Mouse (Mus musculus) adrenal gland, adult (tissue): Measurements from ENCODE around the gene Gm9999.
"Not testable (repeated sequence)": the region's sequence is repeated elsewhere in the genome, so short reads cannot be mapped to it uniquely, and the experiment has no call there.

ENCODE experiments used
- DNase-seq, 2 experiments: peaks; one replicate each; pipeline ENCODE4 v3.0.0; 2022 to 2023; ENCODE audit warnings: low spot score in 1 of 2; ENCODE audit not compliant: inconsistent age in 2 of 2

Gm9999 gene

DNA sequence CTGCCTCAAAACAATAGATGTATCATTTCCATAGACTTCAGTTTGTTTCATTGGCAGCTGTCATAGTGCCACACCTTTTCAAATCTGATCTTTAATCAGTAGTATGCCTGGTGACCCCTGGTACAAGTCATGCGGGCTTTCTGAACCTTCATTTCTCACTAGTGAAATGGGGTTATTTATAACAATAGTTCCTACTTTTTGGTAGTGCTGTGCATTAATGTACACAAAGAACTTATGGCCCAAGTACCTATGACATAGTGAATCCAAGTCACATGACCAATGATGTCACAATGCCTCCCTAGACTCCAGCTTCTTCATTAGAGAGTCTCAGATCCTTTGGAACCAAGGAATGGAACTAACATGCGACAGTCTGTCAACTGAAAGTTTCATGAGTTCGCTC lies at the start of gene Gm9999:
Gm9999 (plus strand) TSS at position 301 of the 400 bp plus-strand sequence.
- DNase-seq = no peak

GRCm38 (mm10) chr7:46934788-46935187 lies 48.6 kb upstream of the Gm9999 start:
- no peak for DNase-seq

GRCm38 (mm10) chr7:46935847-46936246 lies 47.5 kb upstream of the Gm9999 start:
- no peak for DNase-seq

DNA sequence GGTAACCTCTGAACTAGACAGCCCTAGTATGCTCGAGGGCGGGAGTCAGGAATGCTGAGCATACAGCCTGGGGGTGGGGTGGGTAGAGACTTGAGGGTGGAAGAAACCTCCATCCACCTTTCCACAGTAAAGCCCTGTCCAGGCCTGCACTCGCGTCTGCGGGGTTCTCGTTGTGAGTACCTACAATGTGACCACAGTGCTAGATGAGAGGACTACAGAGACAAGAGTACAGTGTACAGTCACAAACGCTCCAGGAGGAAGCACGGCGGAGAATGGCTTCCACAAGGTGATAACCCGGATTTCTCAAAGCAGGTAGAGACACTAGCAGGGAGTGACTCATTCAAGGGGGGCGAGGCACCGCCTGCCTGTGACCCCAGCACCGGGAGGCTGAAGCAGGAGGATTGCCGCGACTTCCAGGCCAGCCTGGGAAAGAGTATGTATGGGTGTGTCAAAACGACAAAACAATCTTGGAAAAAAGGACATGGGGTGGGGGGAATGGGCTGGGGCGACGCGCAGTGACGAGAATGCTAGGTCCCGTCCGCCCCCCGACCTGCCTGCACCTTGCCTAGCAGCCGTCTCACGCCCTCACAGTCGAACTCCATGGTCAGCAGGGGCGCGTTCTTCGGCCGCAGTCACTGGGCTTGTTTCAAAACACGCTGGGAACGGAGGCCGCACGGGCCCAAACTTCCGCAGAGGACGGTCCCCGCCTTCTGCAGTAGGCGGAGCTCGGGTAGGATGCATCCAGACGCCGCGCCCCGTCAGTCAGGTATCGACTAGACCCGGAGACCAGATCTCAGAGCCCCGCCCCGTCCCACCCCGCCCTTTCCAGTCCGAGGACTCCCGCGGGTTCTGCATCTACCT lies 25.3 kb upstream of the Gm9999 start, which contains the start of gene Uevld:
Uevld (minus strand) TSS at position 697 of the 861 bp plus-strand sequence.
- peak; percentile 95 to 99 for DNase-seq

DNA sequence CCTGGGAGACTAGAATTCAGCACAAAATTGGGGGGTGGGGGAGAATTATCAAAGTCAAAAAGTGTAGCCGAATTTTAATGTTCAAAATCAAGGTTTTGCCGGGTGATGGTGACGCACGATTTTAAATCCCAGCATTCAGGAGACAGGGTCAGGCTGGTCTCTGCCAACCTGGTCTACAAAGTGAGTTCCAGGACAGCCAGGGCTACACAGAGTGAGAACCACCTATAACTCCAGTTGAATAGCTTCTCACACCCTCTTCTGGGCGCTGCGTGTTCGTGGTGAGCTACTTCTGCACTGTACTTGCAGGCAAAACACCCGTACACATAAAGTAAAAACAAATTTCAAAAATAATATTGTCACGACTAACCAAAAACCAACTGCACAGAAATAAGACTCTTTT lies 24.5 kb upstream of the Gm9999 start:
- peak in 1 of 2 experiments; percentile 47 for DNase-seq

DNA sequence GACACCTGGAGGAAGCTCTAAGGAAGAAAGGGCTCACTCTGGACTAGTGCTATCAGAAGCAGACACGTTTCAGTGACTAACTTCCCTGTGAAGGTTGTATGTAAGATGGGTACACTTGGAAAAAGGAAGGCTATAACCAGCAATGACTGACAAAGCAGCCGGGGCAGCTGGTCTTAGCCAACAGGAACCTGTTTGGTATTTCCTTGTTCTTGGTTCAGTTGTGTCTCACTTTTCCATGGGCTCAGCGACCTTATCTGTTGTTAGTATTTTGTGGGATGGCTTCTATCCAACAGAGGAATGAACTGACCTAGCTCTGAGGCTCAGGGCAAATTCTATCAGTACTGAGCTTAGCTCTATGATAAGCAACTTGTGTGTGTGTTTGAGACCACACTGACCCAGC lies 22.4 kb upstream of the Gm9999 start:
- peak in 1 of 2 experiments; percentile 30 for DNase-seq

DNA sequence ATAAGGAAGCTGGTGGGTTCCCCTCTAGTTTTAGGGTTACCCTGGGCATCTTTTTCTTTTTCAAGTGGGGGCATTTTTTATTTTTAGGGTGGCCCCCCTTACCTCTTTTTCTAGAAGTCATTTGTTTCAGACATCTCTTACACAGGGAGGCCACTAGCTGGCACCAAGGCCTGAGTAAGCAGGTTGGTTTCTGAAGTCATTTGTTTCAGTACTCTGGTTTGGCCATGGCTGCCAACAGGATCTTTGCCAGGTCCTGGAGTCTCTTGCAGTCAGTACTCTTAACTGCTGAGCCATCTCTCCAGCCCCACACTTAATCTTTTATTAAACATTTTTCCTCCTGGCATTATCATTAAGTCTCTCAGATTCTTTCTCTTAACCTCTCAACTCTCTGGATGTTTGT lies 21.2 kb upstream of the Gm9999 start:
- DNase-seq = peak; percentile 40 to 51

DNA sequence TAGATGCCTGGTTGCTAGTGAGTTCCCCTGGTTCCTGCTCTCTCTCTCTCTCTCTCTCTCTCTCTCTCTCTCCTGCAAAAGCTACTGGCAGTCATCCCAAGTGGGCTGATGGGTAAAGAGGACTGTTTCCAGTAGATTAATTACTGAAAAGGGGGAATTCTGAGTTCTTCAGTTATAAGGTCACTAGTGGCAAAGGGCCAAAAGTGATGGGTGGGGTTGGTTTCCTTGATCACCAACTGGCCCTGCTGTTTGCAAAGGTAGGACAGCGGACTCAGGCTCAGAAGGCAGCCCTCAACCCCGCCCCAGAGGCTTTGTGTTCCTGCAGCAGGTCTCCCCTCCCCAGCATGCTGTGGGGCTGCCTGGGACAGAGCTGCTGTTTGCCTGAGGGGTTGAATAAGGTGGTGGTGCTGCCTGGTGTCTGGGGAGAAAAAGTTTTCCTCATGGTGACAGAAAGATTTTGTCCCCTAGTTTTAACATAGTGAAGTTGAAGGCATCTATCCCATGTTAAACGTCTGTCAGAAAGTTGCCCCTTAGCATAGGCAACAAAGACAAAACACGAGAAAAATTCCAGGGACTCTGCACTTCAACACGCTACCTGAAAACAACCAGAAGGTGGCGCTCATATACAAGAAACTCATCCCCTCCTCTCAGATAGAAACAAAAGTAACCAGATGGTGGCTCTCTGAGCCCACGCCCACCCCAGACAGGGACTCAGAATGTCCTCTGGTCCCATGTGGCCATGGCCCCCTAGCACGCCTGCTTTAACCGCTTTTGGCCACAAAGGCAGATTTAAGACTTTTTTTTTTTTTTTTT lies 20.4 kb upstream of the Gm9999 start:
- peak; percentile 67 to 90 for DNase-seq

DNA sequence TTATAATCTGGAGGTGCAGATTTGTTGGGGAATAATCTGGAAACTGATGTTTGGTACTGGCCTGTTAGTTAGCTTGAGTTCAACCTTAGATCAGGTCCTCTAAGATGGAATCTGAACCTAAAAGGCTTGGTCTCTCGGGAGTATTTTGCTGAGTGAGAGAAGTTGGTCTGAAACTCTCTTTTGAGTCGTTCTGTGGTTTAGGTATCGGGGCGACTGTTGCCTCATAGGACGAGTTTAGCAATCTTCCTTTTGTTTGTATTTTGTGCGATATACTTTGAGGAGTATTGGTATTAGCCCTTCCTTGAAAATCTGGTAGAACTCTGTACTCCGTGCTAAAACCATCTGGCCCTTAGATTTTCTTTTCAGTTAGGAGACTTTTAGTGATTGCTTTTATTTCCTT lies 19.3 kb upstream of the Gm9999 start:
- DNase-seq = no peak

GRCm38 (mm10) chr7:46969898-46970297 lies 13.5 kb upstream of the Gm9999 start:
- DNase-seq = no peak

DNA sequence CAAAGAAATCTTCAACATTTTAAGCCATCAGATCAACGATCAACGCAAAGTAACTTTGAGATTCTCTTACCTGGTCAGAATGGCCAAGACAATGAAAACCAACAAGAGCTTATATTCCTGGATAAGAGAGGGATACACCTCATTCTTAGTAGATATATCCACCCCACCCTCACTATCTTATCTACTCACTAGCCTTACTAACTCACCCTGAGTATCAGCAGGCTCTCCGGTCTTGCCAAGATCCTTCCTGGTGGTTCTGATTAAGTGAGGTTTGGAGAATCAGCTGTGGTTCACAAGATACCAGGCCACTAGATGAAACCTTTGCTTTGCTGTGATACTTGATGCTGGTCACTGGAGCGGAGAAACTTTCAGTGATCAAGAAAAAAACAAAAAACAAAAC lies 8.7 kb upstream of the Gm9999 start:
- no peak for DNase-seq

DNA sequence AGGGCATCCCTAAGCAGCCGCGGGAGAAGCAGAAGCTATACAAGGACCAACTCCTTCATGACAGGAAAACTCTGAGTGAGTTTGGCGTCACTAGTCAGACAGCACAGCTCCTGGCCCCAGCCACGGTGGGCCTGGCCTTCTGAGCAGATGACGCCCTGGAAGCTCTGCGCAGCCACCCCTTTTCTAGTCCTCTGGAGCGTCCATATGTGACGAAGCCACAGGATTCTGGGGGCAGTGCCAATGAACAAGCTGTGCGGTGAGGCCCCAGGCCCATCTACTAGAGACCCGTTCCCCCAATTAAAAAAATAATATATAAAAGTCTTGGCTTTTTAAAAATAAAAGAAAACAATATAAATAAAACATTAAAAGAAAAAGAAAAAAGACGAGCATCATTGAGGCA lies 7.9 kb upstream of the Gm9999 start:
- no peak for DNase-seq

- DNase-seq = peak in 1 of 2 experiments; percentile 35
These were observed 2.5 kb downstream of the Gm9999 start for GRCm38 (mm10) chr7:46985718-46986505.

GRCm38 (mm10) chr7:46986646-46987045 lies 3.3 kb downstream of the Gm9999 start:
- DNase-seq = no peak

- no peak for DNase-seq
These were observed 3.7 kb downstream of the Gm9999 start for GRCm38 (mm10) chr7:46987073-46987472.

DNA sequence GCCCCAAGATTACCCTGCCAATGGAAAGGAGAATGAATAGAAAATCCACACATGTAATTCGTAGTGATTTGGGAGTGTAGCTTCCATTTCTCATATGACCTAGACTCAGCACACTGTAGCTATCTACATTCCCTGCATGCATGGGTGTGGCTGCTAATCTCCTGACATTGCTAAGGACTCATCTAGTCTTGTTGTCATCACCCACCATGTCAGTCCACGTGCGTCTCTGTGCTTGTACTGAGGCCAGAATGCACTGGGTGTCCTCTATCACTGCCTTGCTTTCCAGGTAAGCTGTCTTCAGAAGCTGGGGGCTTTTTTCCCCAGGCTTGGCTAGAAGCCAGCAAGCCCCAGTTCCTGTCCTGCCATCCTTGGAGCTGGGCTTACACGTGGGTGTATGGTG lies 6.0 kb downstream of the Gm9999 start:
- DNase-seq = not testable (repeated sequence)

- peak in 1 of 2 experiments; percentile 15 for DNase-seq
These were observed 9.7 kb downstream of the Gm9999 start for GRCm38 (mm10) chr7:46993079-46993478.

GRCm38 (mm10) chr7:46995558-46995957 lies 12.2 kb downstream of the Gm9999 start:
- DNase-seq = no peak

DNA sequence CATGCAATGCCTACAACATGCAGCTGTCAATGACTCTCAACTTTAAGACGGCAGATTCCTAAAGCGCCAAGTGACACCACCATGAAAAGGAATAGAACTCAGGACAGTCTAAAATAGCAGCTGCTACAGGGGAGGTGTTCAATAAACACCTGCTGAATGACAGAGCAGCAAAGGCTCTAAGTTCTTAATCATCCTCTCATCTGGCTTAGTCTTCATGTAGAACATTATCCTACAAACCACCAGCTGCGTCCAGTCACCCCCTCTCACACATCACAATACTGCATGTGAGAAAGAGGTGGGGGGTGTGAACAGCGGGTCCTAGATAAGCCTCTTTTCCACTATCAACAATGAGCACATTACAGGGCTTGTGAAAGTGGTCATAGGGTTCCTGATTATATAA lies 13.6 kb downstream of the Gm9999 start:
- DNase-seq = no peak

DNA sequence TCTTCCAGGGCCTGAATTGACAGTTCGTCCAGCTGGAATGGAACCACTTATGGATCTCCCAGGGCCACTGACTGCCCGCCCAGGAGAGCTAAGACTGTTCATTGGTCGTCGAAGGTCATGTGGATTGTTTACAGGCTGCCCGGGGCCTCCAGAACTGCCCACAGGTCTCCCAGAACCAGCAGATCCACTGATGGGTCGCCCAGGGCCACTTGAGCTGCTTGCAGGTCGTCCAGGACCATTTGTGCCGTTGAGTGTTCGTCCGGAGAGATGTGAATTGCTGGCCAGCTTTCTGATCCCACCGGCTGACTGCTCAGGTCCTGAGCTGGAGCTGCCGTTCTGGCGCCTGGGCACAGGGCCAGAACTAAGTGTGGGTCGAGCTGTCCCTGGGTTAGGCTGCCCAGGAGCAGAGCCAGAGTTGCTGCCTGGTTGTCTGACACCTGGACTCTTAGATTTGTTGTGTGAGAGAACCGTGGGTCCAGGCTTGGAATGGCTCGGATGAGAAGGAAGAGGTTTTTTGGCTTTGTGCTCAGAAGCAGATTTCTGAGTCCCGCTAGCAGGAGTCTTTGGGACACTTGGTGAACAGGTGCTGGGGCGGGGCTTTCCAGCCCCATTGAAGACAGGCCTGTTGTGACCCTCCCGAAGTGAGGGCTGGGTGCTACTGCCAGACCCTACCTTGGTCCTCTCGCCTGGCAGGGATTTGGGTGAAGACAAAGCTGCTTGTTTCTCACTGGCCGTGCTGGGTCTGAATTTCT lies 14.4 kb downstream of the Gm9999 start:
- peak in 1 of 2 experiments; percentile 56 for DNase-seq
